Mouse (Mus musculus) spleen, adult 12 weeks (tissue): ENCODE measurements around the gene Ramp3.
"Not testable (repeated sequence)": the region's sequence is repeated elsewhere in the genome, so short reads cannot be mapped to it uniquely, and the experiment has no call there.

ENCODE experiments used
- DNase-seq: peaks from one replicate; pipeline ENCODE4 v3.0.0; 2022; ENCODE audit warnings: low spot score

Gene Ramp3

GRCm38 (mm10) chr11:6658271-6658670 lies at the start of gene Ramp3:
Ramp3 (plus strand) TSS chr11:6658521.
- no peak for DNase-seq

GRCm38 (mm10) chr11:6615250-6616205 lies 42.8 kb upstream of the Ramp3 start:
- DNase-seq = no peak

- DNase-seq = no peak
Observed at GRCm38 (mm10) chr11:6623704-6624103, 34.6 kb upstream of the Ramp3 start.

- no peak for DNase-seq
Observed at GRCm38 (mm10) chr11:6624619-6625382, 33.5 kb upstream of the Ramp3 start.

GRCm38 (mm10) chr11:6625478-6626387 lies 32.6 kb upstream of the Ramp3 start, which contains the start of gene Tbrg4:
Tbrg4 (minus strand) TSS chr11:6626067.
- peak; percentile 88 for DNase-seq

- no peak for DNase-seq
Observed at GRCm38 (mm10) chr11:6626388-6626772, 31.9 kb upstream of the Ramp3 start.

GRCm38 (mm10) chr11:6627731-6628130 lies 30.6 kb upstream of the Ramp3 start:
- DNase-seq = no peak

- DNase-seq = peak; percentile 40
Observed at GRCm38 (mm10) chr11:6628568-6628967, 29.8 kb upstream of the Ramp3 start.

GRCm38 (mm10) chr11:6629655-6630054 lies 28.7 kb upstream of the Ramp3 start:
- peak; percentile 25 for DNase-seq

GRCm38 (mm10) chr11:6636150-6636549 lies 22.2 kb upstream of the Ramp3 start:
- no peak for DNase-seq

- no peak for DNase-seq
Observed at GRCm38 (mm10) chr11:6638537-6638936, 19.8 kb upstream of the Ramp3 start, which contains the start of gene Wap. Wap (minus strand) TSS chr11:6638637.

- DNase-seq = no peak
Observed at GRCm38 (mm10) chr11:6639072-6639471, 19.2 kb upstream of the Ramp3 start.

GRCm38 (mm10) chr11:6644566-6644965 lies 13.8 kb upstream of the Ramp3 start:
- DNase-seq = no peak

GRCm38 (mm10) chr11:6647831-6648724 lies 10.2 kb upstream of the Ramp3 start:
- no peak for DNase-seq

- no peak for DNase-seq
Observed at GRCm38 (mm10) chr11:6650519-6650918, 7.8 kb upstream of the Ramp3 start.

- not testable (repeated sequence) for DNase-seq
Observed at GRCm38 (mm10) chr11:6652978-6653377, 5.3 kb upstream of the Ramp3 start.

GRCm38 (mm10) chr11:6654903-6655302 lies 3.4 kb upstream of the Ramp3 start:
- DNase-seq = peak; percentile 45

GRCm38 (mm10) chr11:6661206-6661605 lies 2.9 kb downstream of the Ramp3 start:
- DNase-seq = no peak

- DNase-seq = no peak
Observed at GRCm38 (mm10) chr11:6666634-6667033, 8.3 kb downstream of the Ramp3 start.

GRCm38 (mm10) chr11:6669041-6669440 lies 10.7 kb downstream of the Ramp3 start:
- DNase-seq = no peak

- no peak for DNase-seq
Observed at GRCm38 (mm10) chr11:6670044-6670443, 11.7 kb downstream of the Ramp3 start.
